Mouse (Mus musculus) embryonic facial prominence, embryonic 15.5 days (tissue): ENCODE results near the gene Ciz1. TPM values are rescaled to one million over a fixed set of nuclear protein-coding genes. Genes with fewer than 3 reads are reported as not detected.
"Not testable (repeated sequence)": the region's sequence is repeated elsewhere in the genome, so short reads cannot be mapped to it uniquely, and the experiment has no call there.

Source experiments
- ATAC-seq: fragments of 200-750 bp; cut with Nextera tagmentation; 2 replicates; pipeline ENCODE4 v1.8.0; 2017; ENCODE audit warnings: low read depth, moderate TSS enrichment; ENCODE audit not compliant: insufficient number of reproducible peaks, low FRiP score, low TSS enrichment
- H3K27ac ChIP-seq: fragments of 300-500 bp; sonication (generic); replicated peaks from 2 replicates; pipeline ENCODE4 v1.5.1; 2015; ENCODE audit warnings: mild to moderate bottlenecking, inconsistent platforms
- H3K27me3 ChIP-seq: fragments of 300-500 bp; sonication (generic); 2 replicates; pipeline ENCODE4 v1.6.1; 2015; ENCODE audit warnings: inconsistent platforms
- H3K36me3 ChIP-seq: fragments of 300-500 bp; sonication (generic); 2 replicates; pipeline ENCODE4 v1.6.1; 2015; ENCODE audit warnings: mild to moderate bottlenecking, inconsistent platforms
- H3K4me1 ChIP-seq: fragments of 300-500 bp; sonication (generic); 2 replicates; pipeline ENCODE4 v1.6.1; 2015; ENCODE audit warnings: inconsistent platforms
- H3K4me2 ChIP-seq: fragments of 300-500 bp; sonication (generic); replicated peaks from 2 replicates; pipeline ENCODE4 v1.6.1; 2015; ENCODE audit warnings: mild to moderate bottlenecking, inconsistent platforms
- H3K4me3 ChIP-seq: fragments of 300-500 bp; sonication (generic); replicated peaks from 2 replicates; pipeline ENCODE4 v1.5.1; 2015; ENCODE audit warnings: mild to moderate bottlenecking, inconsistent platforms
- H3K9ac ChIP-seq: fragments of 300-500 bp; sonication (generic); 2 replicates; pipeline ENCODE4 v1.6.1; 2015; ENCODE audit warnings: inconsistent platforms
- H3K9me3 ChIP-seq: fragments of 300-500 bp; sonication (generic); replicated peaks from 2 replicates; pipeline ENCODE4 v1.6.1; 2016; ENCODE audit warnings: inconsistent platforms
- WGBS: fragments of 180-500 bp; shearing (Covaris S2); methylation state at CpG from one replicate; pipeline ENCODE4 v1.1.7; 2015; 5-methylcytosine and 5-hydroxymethylcytosine counted together
- polyA plus RNA-seq: library from polyadenylated mRNA; unstranded; fragments of >200 nt; fragmentation: Nextera tagmentation; extraction: Ambion mirVana; gene quantifications from 2 replicates; pipeline ENCODE4 v1.2.1, GENCODE M21; 2015

Ciz1 gene
- polyA plus RNA-seq, 1 experiment from 2014 or later = 57.3 TPM

- H3K36me3 ChIP-seq = peaks cover 4% of the 10 kb centered on the region; the same call in 1 of the 2 replicates
- H3K4me1 ChIP-seq = peaks cover 47% of the 10 kb centered on the region
- H3K4me3 ChIP-seq = no peak overlapping the region
- no peaks in the 10 kb centered on the region for H3K9me3 ChIP-seq
- 0 out of 2 replicates have a peak overlapping the region, but pooled peaks have one; percentile 8 for H3K27ac ChIP-seq
- WGBS = 47% methylated on average over 13 of the region's 13 CpGs
- peak overlapping the region; percentile 84 for H3K4me2 ChIP-seq
- no peaks in the 10 kb centered on the region for H3K27me3 ChIP-seq
- no peak for ATAC-seq
- H3K9ac ChIP-seq = no peak overlapping the region
These were observed 1.6 kb upstream of the Ciz1 start for GRCm38 (mm10) chr2:32350471-32351051.

- Histone ChIP-seq H3K27me3 (no peaks in the 10 kb centered on the region), H3K4me3 (peak overlapping the region; percentile 80), H3K36me3 (peaks cover 4% of the 10 kb centered on the region; the same call in 1 of the 2 replicates), H3K27ac (peak overlapping the region; percentile 90), H3K9me3 (no peaks in the 10 kb centered on the region), H3K9ac (0 out of 2 replicates have a peak overlapping the region, but pooled peaks have one; percentile 80), H3K4me2 (peak overlapping the region; percentile 84), H3K4me1 (peaks cover 47% of the 10 kb centered on the region)
- no peak for ATAC-seq
- WGBS = 45% methylated on average over 9 of the region's 9 CpGs
These were observed 611 bp upstream of the Ciz1 start for GRCm38 (mm10) chr2:32351471-32351961.

GRCm38 (mm10) chr2:32353007-32353542, 948 bp downstream of the Ciz1 start, which contains the start of gene Dnm1:
Gene Dnm1 (minus strand): TSS chr2:32353338.
- peak within 1 kb of the TSS; percentile 84 for H3K4me2 ChIP-seq
- peak; percentile 73 for ATAC-seq
- H3K27ac ChIP-seq = peak within 1 kb of the TSS; percentile 90
- 0 out of 2 replicates have a peak, but pooled peaks cover 4% of the 10 kb centered on the region for H3K36me3 ChIP-seq
- H3K4me1 ChIP-seq = peaks cover 47% of the 10 kb centered on the region
- no peaks in the 10 kb centered on the region for H3K9me3 ChIP-seq
- under 1% methylated on average over 63 of the region's 63 CpGs for WGBS
- no peaks in the 10 kb centered on the region for H3K27me3 ChIP-seq
- H3K9ac ChIP-seq = peak within 1 kb of the TSS; percentile 80
- H3K4me3 ChIP-seq = peak within 1 kb of the TSS; percentile 80

GRCm38 (mm10) chr2:32353836-32354235, 1.7 kb downstream of the Ciz1 start:
- no peak overlapping the region for H3K9ac ChIP-seq
- no peak overlapping the region for H3K4me2 ChIP-seq
- no peaks in the 10 kb centered on the region for H3K36me3 ChIP-seq
- no peak overlapping the region for H3K27ac ChIP-seq
- ATAC-seq = no peak
- H3K27me3 ChIP-seq = no peaks in the 10 kb centered on the region
- 72% methylated on average over 6 of the region's 6 CpGs for WGBS
- H3K4me1 ChIP-seq = peaks cover 44% of the 10 kb centered on the region
- H3K9me3 ChIP-seq = no peaks in the 10 kb centered on the region
- no peak overlapping the region for H3K4me3 ChIP-seq

- Histone ChIP-seq H3K27ac (no peak overlapping the region), H3K4me2 (no peak overlapping the region), H3K9me3 (no peaks in the 10 kb centered on the region), H3K4me1 (peaks cover 39% of the 10 kb centered on the region), H3K27me3 (no peaks in the 10 kb centered on the region), H3K4me3 (no peak overlapping the region), H3K9ac (no peak overlapping the region), H3K36me3 (no peaks in the 10 kb centered on the region)
- no peak for ATAC-seq
- 90% methylated on average over 3 of the region's 3 CpGs for WGBS
These were observed 2.3 kb downstream of the Ciz1 start for GRCm38 (mm10) chr2:32354336-32354895.

GRCm38 (mm10) chr2:32356216-32356615, 4.1 kb downstream of the Ciz1 start:
- H3K27ac ChIP-seq = no peak overlapping the region
- no peaks in the 10 kb centered on the region for H3K27me3 ChIP-seq
- H3K4me2 ChIP-seq = no peak overlapping the region
- peaks cover 29% of the 10 kb centered on the region for H3K4me1 ChIP-seq
- no peak for ATAC-seq
- H3K9me3 ChIP-seq = no peaks in the 10 kb centered on the region
- H3K4me3 ChIP-seq = no peak overlapping the region
- 67% methylated on average over 10 of the region's 10 CpGs for WGBS
- no peak overlapping the region for H3K9ac ChIP-seq
- H3K36me3 ChIP-seq = no peaks in the 10 kb centered on the region

- Histone ChIP-seq H3K36me3 (no peaks in the 10 kb centered on the region), H3K9me3 (no peaks in the 10 kb centered on the region), H3K4me2 (no peak overlapping the region), H3K27me3 (no peaks in the 10 kb centered on the region), H3K9ac (no peak overlapping the region), H3K4me3 (no peak overlapping the region), H3K4me1 (peaks cover 23% of the 10 kb centered on the region), H3K27ac (no peak overlapping the region)
- no peak for ATAC-seq
- 61% methylated on average over 3 of the region's 3 CpGs for WGBS
These were observed 5.6 kb downstream of the Ciz1 start for GRCm38 (mm10) chr2:32357710-32358109.

- Histone ChIP-seq H3K4me3 (no peak overlapping the region), H3K9ac (no peak overlapping the region), H3K4me1 (peaks cover 18% of the 10 kb centered on the region), H3K9me3 (no peaks in the 10 kb centered on the region), H3K27me3 (no peaks in the 10 kb centered on the region), H3K36me3 (no peaks in the 10 kb centered on the region), H3K27ac (no peak overlapping the region), H3K4me2 (no peak overlapping the region)
- WGBS = 68% methylated on average over 10 of the region's 10 CpGs
- ATAC-seq = no peak
These were observed 6.3 kb downstream of the Ciz1 start for GRCm38 (mm10) chr2:32358381-32358780.

- Histone ChIP-seq H3K27ac (0 out of 2 replicates have a peak overlapping the region, but pooled peaks have one; percentile 28), H3K4me1 (peaks cover 27% of the 10 kb centered on the region), H3K36me3 (peaks cover 3% of the 10 kb centered on the region; the same call in 1 of the 2 replicates), H3K9me3 (no peaks in the 10 kb centered on the region), H3K27me3 (no peaks in the 10 kb centered on the region), H3K4me3 (peak overlapping the region; percentile 44), H3K4me2 (peak overlapping the region; percentile 83), H3K9ac (no peak overlapping the region)
- WGBS = 4% methylated on average over 14 of the region's 14 CpGs
- no peak for ATAC-seq
These were observed 8.6 kb downstream of the Ciz1 start for GRCm38 (mm10) chr2:32360741-32361140.

GRCm38 (mm10) chr2:32361437-32361836, 9.3 kb downstream of the Ciz1 start:
- Histone ChIP-seq H3K4me2 (peak overlapping the region; percentile 83), H3K4me1 (peaks cover 27% of the 10 kb centered on the region), H3K27me3 (no peaks in the 10 kb centered on the region), H3K9ac (no peak overlapping the region), H3K36me3 (peaks cover 10% of the 10 kb centered on the region), H3K9me3 (no peaks in the 10 kb centered on the region), H3K4me3 (peak overlapping the region; percentile 44), H3K27ac (no peak overlapping the region)
- 1% methylated on average over 24 of the region's 24 CpGs for WGBS
- ATAC-seq = 0 out of 2 replicates have a peak, but pooled peaks have one; percentile 34

- Histone ChIP-seq H3K27ac (peak overlapping the region; percentile 96; the same call in 1 of the 2 replicates), H3K9ac (peak overlapping the region; percentile 77), H3K36me3 (peaks cover 18% of the 10 kb centered on the region), H3K4me2 (peak overlapping the region; percentile 79), H3K4me3 (peak overlapping the region; percentile 72), H3K4me1 (peaks cover 27% of the 10 kb centered on the region)
- not testable (repeated sequence) for H3K9me3 ChIP-seq, H3K27me3 ChIP-seq, ATAC-seq
- WGBS = 28% methylated on average over 5 of the region's 5 CpGs
These were observed 10.1 kb downstream of the Ciz1 start for GRCm38 (mm10) chr2:32362274-32362673.
